Comparison of ENCODE assay signal across 8 mouse cellular contexts in the genomic region with DNA sequence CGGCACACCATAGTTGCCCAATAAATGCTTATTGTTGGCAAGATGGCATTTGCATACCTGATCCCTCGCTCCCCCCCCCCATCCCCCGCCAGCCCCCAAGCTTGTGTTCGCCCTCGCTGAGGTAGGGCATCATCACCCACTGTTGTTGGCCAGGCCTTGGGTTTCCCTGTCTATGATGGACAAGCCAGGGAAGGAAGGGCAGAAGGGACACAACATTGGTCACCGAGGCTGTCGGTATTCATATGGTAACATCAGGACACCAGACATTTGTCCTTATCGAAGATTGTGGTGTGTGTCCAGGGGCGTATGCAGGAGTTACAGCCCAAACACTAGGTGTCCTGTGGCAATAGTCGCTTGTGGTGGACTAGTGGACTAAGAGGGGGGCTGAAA. TPM values are rescaled to one million over a fixed set of nuclear protein-coding genes. Genes with fewer than 3 reads are reported as not detected.
DNase-seq lines count a peak whose midpoint lies in the region; ATAC-seq and TF ChIP-seq lines count a peak whose summit lies in the region.

No protein-coding gene starts in this region.

- no peak for DNase-seq in cerebellum, adult 2 months
- DNase-seq in cerebellum, postnatal 25 days: no peak
- DNase-seq in 3T3-L1 (ENCODE audit: low read depth, low spot score): peak; percentile 33
- DNase-seq in gastrocnemius, postnatal 25 days: no peak
- no peak for DNase-seq in thymus, postnatal 0 days (ENCODE audit: low spot score)

- peak overlapping the region; percentile 85 for H3K4me3 ChIP-seq in cerebellum, adult 2 months (replicated peaks; ENCODE audit: insufficient read depth, low read depth, low read length)
- peak overlapping the region; percentile 87 for H3K4me3 ChIP-seq in forebrain, embryonic 15.5 days
- H3K4me3 ChIP-seq in liver, embryonic 15.5 days (replicated peaks): peak overlapping the region; percentile 77

- 1% methylated on average over 10 of the region's 10 CpGs for WGBS in cerebellum, adult 2 months
- 7% methylated on average over 9 of the region's 10 CpGs for WGBS in forebrain, embryonic 15.5 days
- under 1% methylated on average over 10 of the region's 10 CpGs for WGBS in liver, embryonic 15.5 days (ENCODE audit: insufficient replicate concordance)

- no peak for TF ChIP-seq CTCF in cerebellum, adult 2 months (IDR thresholded peaks at IDR 0.05; ENCODE audit: borderline replicate concordance, insufficient read depth, low read depth, low read length)

- H3K27ac ChIP-seq in cerebellum, adult 2 months (ENCODE audit: insufficient read depth, low read length): peak overlapping the region; percentile 74; the same call in 1 of the 2 replicates
- peak overlapping the region; percentile 99 for H3K27ac ChIP-seq in forebrain, embryonic 15.5 days (replicated peaks)
- peak overlapping the region; percentile 94 for H3K27ac ChIP-seq in liver, embryonic 15.5 days (replicated peaks)

- no peak for TF ChIP-seq POLR2A in cerebellum, adult 2 months (IDR thresholded peaks at IDR 0.05; ENCODE audit: borderline replicate concordance, insufficient read depth, low read length)

- peak overlapping the region; percentile 65 for H3K9ac ChIP-seq in forebrain, embryonic 15.5 days (replicated peaks)
- H3K9ac ChIP-seq in liver, embryonic 15.5 days: peak overlapping the region; percentile 65

- peaks cover 13% of the 10 kb centered on the region for H3K4me1 ChIP-seq in cerebellum, adult 2 months (ENCODE audit: control insufficient read depth, insufficient read depth, low read length)
- peaks cover 23% of the 10 kb centered on the region for H3K4me1 ChIP-seq in forebrain, embryonic 15.5 days
- peaks cover 25% of the 10 kb centered on the region for H3K4me1 ChIP-seq in liver, embryonic 15.5 days (replicated peaks)

- no peak; the same call in none of the 2 replicates for ATAC-seq in forebrain, embryonic 15.5 days (replicated peaks)
- no peak for ATAC-seq in liver, embryonic 15.5 days (ENCODE audit: insufficient read depth)
- ATAC-seq in megakaryocyte-erythroid progenitor cell, adult 5-6 weeks (replicated peaks; ENCODE audit: low FRiP score, low TSS enrichment, poor library complexity, severe bottlenecking): no peak

- peaks cover 30% of the 10 kb centered on the region for H3K36me3 ChIP-seq in forebrain, embryonic 15.5 days
- peaks cover 34% of the 10 kb centered on the region for H3K36me3 ChIP-seq in liver, embryonic 15.5 days (replicated peaks)

- H3K9me3 ChIP-seq in forebrain, embryonic 15.5 days: no peaks in the 10 kb centered on the region
- no peaks in the 10 kb centered on the region for H3K9me3 ChIP-seq in liver, embryonic 15.5 days (replicated peaks)

- peak overlapping the region; percentile 83 for H3K4me2 ChIP-seq in forebrain, embryonic 15.5 days (replicated peaks)
- peak overlapping the region; percentile 90 for H3K4me2 ChIP-seq in liver, embryonic 15.5 days

- H3K27me3 ChIP-seq in cerebellum, adult 2 months (ENCODE audit: control insufficient read depth, insufficient read depth, low read length): no peaks in the 10 kb centered on the region
- no peaks in the 10 kb centered on the region for H3K27me3 ChIP-seq in forebrain, embryonic 15.5 days
- no peaks in the 10 kb centered on the region for H3K27me3 ChIP-seq in liver, embryonic 15.5 days

RNA-seq across cellular contexts. Expression of gene Ficd, which starts 0.5 kb away (rescaled TPM):
- 15.3 and 16.1 TPM in 2 replicates for polyA plus RNA-seq in cerebellum, adult 2 months (2012; rRNA removed)
- polyA plus RNA-seq in forebrain, embryonic 15.5 days (2015; fragmentation: Nextera tagmentation; extraction: Ambion mirVana): 7.8 and 9.0 TPM in 2 replicates
- 2.6 and 2.8 TPM in 2 replicates for polyA plus RNA-seq in liver, embryonic 15.5 days (2015; fragmentation: Nextera tagmentation; extraction: Ambion mirVana)
- 1.6 and 2.0 TPM in 2 replicates for total RNA-seq in megakaryocyte-erythroid progenitor cell, adult 5-6 weeks (2014; fragmentation: Nextera tagmentation)
- 0.23 and 0.80 TPM in 2 replicates for total RNA-seq in megakaryocyte-erythroid progenitor cell, adult 5-6 weeks (2017)
- 1 to 10 TPM; 4.8 to 5.9 TPM for total RNA-seq in gastrocnemius, postnatal 25 days (2021)
- 6.0 and 6.3 TPM in 2 replicates for polyA plus RNA-seq in thymus, postnatal 0 days (2015; fragmentation: Nextera tagmentation; extraction: Ambion mirVana)

RNA-seq across cellular contexts. Expression of gene 1700069L16Rik, which starts 11.5 kb away (rescaled TPM):
- polyA plus RNA-seq in cerebellum, adult 2 months (2012; rRNA removed): 0.29 and 0.39 TPM in 2 replicates
- polyA plus RNA-seq in forebrain, embryonic 15.5 days (2015; fragmentation: Nextera tagmentation; extraction: Ambion mirVana): not detected in 2 replicates
- not detected in 2 replicates for polyA plus RNA-seq in liver, embryonic 15.5 days (2015; fragmentation: Nextera tagmentation; extraction: Ambion mirVana)
- total RNA-seq in megakaryocyte-erythroid progenitor cell, adult 5-6 weeks (2014; fragmentation: Nextera tagmentation): not detected in 2 replicates
- total RNA-seq in megakaryocyte-erythroid progenitor cell, adult 5-6 weeks (2017): not detected in 2 replicates
- total RNA-seq in gastrocnemius, postnatal 25 days (2021): not detected
- polyA plus RNA-seq in thymus, postnatal 0 days (2015; fragmentation: Nextera tagmentation; extraction: Ambion mirVana): not detected in 2 replicates

RNA-seq across cellular contexts. Expression of gene Sart3, which starts 36.2 kb away (rescaled TPM):
- polyA plus RNA-seq in cerebellum, adult 2 months (2012; rRNA removed): 43.5 and 47.5 TPM in 2 replicates
- polyA plus RNA-seq in forebrain, embryonic 15.5 days (2015; fragmentation: Nextera tagmentation; extraction: Ambion mirVana): 57.6 and 58.7 TPM in 2 replicates
- 17.5 and 20.7 TPM in 2 replicates for polyA plus RNA-seq in liver, embryonic 15.5 days (2015; fragmentation: Nextera tagmentation; extraction: Ambion mirVana)
- total RNA-seq in megakaryocyte-erythroid progenitor cell, adult 5-6 weeks (2014; fragmentation: Nextera tagmentation): 46.6 and 48.1 TPM in 2 replicates
- total RNA-seq in megakaryocyte-erythroid progenitor cell, adult 5-6 weeks (2017): 38.6 and 45.5 TPM in 2 replicates
- 1 to 10 TPM; 5.8 to 8.2 TPM for total RNA-seq in gastrocnemius, postnatal 25 days (2021)
- 29.4 and 34.4 TPM in 2 replicates for polyA plus RNA-seq in thymus, postnatal 0 days (2015; fragmentation: Nextera tagmentation; extraction: Ambion mirVana)

RNA-seq across cellular contexts. Expression of gene Iscu, which starts 36.4 kb away (rescaled TPM):
- 302 and 362 TPM in 2 replicates for polyA plus RNA-seq in cerebellum, adult 2 months (2012; rRNA removed)
- 87.4 and 94.1 TPM in 2 replicates for polyA plus RNA-seq in forebrain, embryonic 15.5 days (2015; fragmentation: Nextera tagmentation; extraction: Ambion mirVana)
- polyA plus RNA-seq in liver, embryonic 15.5 days (2015; fragmentation: Nextera tagmentation; extraction: Ambion mirVana): 79.1 and 85.3 TPM in 2 replicates
- 80.5 and 81.0 TPM in 2 replicates for total RNA-seq in megakaryocyte-erythroid progenitor cell, adult 5-6 weeks (2014; fragmentation: Nextera tagmentation)
- 63.1 and 68.9 TPM in 2 replicates for total RNA-seq in megakaryocyte-erythroid progenitor cell, adult 5-6 weeks (2017)
- 100 to 1,000 TPM; 126 to 135 TPM for total RNA-seq in gastrocnemius, postnatal 25 days (2021)
- 146 and 152 TPM in 2 replicates for polyA plus RNA-seq in thymus, postnatal 0 days (2015; fragmentation: Nextera tagmentation; extraction: Ambion mirVana)
